Mouse (Mus musculus) ES-CJ7 (cell line): ENCODE data around the gene 4930503B20Rik.

Source experiments
- DNase-seq: peaks from one replicate; pipeline ENCODE4 v3.0.0; 2011; ENCODE audit warnings: low read depth, low spot score

The 4930503B20Rik gene

GRCm38 (mm10) chr3:146652431-146652830 lies 1.3 kb upstream of the 4930503B20Rik start:
- no peak for DNase-seq

GRCm38 (mm10) chr3:146650716-146651115 lies 401 bp downstream of the 4930503B20Rik start:
- DNase-seq, result peak; percentile 32

DNA sequence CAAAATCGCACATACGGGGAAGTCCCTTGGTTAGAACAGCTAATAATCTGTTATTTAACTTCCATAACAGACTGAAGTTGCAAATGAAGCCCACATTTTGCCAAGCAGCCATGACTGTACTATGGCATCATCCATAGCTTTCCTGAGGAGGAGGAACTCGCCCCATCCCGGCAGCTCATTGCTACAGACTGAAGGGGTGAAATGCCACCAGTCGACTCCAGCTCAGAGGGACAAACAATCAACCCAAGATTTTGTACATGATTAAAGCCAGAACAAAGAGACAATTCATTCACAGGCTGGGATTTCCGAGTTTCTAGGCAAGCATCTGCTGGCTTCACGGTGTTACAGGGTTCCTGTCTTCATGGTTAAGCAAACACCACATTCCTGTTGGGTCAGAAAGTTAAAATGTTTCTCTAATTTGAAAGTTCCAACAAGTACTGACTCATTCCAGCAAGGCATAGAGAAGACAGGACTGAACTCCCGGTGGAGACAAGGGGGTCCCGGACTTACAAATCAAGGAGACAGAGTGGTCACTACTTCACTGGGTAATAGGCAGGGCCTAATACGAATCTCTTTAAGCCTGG lies 1.7 kb downstream of the 4930503B20Rik start:
- no peak for DNase-seq

GRCm38 (mm10) chr3:146641818-146642427 lies 9.2 kb downstream of the 4930503B20Rik start:
- DNase-seq, result no peak

DNA sequence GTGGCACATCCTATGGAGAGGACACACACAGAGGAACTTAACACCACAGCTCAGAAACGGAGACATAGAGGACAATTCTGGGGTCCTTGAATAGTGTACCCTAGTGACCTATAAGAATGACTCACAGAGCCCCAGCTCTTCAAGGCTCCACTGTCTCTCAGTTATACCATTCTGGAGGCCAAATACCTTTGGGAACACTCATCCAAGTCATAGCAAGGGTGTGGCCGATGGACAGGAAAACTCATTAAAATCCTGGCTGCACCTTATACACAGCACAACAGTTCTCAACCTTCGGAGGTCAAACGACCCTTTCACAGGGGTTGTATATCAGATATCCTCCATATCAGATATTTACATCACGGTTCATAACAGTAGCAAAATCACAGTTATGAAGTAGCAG lies 18.6 kb downstream of the 4930503B20Rik start:
- DNase-seq, result no peak

- DNase-seq, result no peak
These were observed 22.7 kb downstream of the 4930503B20Rik start for GRCm38 (mm10) chr3:146628227-146628982.

DNA sequence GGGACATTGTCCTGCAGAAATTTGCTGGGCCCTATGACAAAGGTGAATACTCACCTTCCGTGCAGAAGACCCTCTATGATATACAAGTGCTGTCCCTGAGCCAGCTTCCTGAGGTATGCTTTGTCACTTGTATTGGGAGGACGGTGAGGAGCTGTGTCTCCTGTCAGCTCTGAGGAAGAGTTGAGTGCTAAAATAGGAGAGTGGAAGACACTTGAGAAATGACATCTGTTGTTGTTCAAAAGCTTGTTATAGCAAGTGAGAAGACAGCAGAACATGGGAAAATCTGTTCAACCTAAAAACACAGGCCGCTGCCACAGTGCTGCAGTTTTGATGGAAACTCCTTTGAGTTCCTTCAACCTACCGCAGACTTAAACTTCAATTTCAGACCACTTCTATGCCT lies 25.4 kb downstream of the 4930503B20Rik start:
- no peak for DNase-seq

DNA sequence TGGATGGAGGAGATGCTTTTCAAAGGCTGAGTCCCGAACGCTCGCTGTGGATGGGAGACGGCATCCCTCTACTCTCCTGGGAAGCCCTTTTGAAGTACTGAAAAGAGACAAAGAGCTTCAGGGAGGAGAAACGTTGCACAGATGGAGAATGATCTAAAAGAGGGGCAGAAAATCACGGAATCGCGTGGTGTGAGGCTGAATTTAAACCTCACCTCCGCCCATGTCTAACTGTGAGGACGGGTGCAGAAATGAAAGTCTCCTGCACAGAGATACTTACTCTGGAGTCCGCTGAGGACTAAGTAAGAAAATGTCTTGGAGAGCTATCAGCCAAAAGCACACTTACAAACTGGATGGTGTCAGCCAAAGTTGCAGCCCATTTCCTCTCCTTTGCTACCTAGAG lies 29.2 kb downstream of the 4930503B20Rik start:
- DNase-seq, result no peak

DNA sequence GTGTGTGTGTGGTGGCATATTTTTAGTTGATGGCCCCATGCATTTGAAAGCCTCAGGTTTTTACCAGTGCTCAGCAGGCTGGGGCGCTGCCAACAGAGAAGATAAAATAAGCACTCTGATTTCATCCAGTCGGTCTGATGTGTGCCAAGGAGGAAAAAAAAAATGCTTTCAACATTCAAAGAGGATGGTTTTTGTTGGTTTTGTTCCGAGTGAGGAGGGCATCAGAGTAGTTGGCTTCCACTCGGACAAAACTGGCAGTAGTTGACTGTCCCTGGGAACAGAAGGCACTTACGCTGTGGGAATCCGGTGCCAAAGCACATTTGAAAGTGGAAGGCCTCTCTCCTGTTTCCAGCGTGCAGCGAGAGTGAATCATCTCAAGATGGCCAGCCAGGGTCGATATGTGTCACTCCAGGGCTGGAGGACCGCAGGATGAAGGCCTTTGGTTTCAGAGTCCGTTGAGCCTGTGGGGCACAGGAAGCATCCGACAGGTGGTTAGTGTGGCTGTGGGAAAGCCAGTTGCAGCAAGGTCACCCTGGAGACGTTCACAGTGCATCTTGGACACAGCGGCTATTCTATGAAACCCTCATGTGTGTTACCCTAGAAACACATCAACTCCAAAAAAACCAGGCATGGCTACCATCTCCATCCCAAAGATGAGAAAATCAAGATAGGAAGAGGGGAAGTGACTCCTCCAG lies 30.4 kb downstream of the 4930503B20Rik start:
- DNase-seq, result no peak

GRCm38 (mm10) chr3:146620101-146620500 lies 31.0 kb downstream of the 4930503B20Rik start:
- no peak for DNase-seq

- no peak for DNase-seq
These were observed 32.8 kb downstream of the 4930503B20Rik start for GRCm38 (mm10) chr3:146618357-146618756.

DNA sequence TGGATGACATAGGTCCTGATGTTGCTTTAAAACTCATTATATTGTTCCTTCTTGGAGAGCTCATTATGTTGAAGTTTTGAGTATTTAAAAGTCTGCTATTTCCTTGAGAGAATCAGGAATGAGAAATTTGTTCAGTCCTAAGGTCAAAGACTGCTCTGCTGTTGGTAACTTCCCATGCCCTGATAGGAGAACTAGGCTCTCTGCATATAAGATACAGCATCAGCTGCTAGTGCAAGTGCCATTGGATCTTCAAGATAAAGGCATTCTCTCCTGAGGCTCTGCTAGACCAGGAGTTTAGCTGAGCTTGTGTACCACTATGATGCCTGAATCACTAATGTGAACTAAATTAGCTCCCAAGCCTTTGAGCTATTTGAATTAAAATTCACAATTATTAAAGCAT lies 33.2 kb downstream of the 4930503B20Rik start:
- DNase-seq, result no peak

- no peak for DNase-seq
These were observed 34.4 kb downstream of the 4930503B20Rik start for GRCm38 (mm10) chr3:146616533-146617283.

GRCm38 (mm10) chr3:146615496-146615895 lies 35.6 kb downstream of the 4930503B20Rik start, which contains the start of gene Dnase2b:
Dnase2b (minus strand) TSS chr3:146615596.
- DNase-seq, result no peak

- no peak for DNase-seq
These were observed 39.3 kb downstream of the 4930503B20Rik start for GRCm38 (mm10) chr3:146611821-146612220.

DNA sequence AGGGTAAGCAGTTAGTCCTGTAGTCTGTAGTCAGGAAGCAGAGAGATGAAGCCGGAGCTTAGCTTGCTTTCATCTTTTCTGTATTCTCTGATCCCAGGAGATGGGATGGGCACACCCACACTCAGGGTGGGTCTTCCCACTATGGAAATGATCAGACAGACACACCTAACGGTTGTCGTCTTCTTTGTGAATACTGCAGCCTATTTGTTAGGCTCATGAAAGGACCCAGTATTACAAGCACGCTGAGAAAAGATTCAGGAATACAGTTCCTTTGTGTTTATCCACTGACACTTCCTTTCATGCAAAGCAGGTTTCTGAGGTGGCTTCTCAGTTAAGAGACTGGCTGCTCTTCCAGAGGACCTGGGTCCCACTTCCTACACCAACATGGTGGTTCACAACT lies 39.9 kb downstream of the 4930503B20Rik start:
- DNase-seq, result peak; percentile 67

DNA sequence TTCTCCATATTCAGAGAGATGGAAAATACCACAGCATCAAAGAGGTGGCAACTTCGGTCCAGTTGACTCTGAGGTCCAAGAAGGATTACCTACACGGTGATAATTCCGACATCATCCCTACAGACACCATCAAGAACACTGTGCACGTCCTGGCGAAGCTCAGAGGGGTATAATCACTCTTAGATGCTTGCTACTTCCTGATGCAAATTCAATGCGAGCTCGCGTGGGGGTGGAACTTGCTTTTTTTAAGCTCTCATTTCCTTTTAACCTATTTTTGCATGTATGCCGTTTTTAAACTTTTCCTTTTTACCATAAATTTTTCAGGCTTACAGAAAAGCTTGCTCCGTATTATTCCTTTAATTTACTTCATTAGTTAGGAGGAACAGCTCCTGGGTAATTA lies 40.8 kb downstream of the 4930503B20Rik start:
- DNase-seq, result no peak

- DNase-seq, result no peak
These were observed 43.7 kb downstream of the 4930503B20Rik start for GRCm38 (mm10) chr3:146607368-146607767.

GRCm38 (mm10) chr3:146604647-146605046 lies 46.5 kb downstream of the 4930503B20Rik start:
- no peak for DNase-seq

DNA sequence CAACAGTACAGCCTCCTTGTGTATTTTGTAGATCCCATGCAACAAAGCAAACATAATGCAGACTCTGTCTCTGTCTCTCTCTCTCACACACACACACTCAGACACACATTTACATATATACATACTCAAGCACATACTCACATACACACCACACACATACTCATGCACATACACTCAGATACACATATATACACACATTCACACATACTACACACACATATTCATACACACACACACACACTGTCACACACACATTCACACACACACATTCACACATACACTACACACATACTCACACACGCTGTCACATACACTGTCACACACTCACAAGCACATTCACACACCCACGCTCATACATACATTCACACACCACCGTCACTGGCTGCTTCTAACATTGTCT lies 48.6 kb downstream of the 4930503B20Rik start:
- no peak for DNase-seq

DNA sequence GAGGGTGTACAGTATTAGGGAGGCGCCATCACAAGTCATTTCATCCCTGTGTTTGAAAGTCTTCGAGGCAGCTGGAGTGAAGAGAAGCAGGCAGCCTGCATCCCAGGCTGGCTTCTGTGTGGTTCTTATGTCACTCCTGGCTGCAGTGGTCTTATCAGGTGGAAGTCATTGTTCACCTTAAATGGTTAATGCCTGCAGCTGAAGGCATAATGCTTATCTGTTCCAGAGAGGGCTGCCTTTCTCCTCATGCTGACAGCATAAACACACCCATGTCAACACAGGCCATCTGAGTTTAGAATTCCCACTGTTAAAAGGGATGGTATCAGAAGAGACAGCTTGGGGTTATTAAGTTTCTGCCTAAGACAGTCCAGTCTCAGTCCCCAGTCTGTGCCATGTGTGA lies 49.9 kb downstream of the 4930503B20Rik start:
- DNase-seq, result no peak
